Mouse (Mus musculus): Measurements from ENCODE around the gene Adm2. TPM values are rescaled to one million over a fixed set of nuclear protein-coding genes. Genes with fewer than 3 reads are reported as not detected.

Gene Adm2
- total RNA-seq, 2 experiments from 2014 or later: not detected

DNA sequence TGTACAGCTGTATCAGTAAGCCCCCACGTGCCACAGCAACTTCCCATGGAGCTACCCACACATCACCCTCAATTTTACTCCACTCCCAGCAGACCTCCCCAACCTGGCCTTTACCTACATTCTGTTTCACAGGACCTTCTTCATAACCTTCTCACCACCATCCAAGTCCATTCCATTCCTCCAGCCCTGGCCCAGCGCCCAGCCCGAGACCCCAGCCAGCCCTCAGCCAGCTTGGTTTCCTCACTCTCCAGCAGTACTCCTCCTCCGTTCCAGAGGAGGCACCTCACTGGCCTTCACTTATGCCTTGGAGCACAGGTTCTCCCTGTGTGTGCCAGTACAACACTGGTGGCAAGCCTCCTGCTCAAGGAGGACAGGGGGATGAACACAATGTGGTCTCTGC, 9.2 kb upstream of the Adm2 start:
- no peak for DNase-seq

GRCm38 (mm10) chr15:89314107-89314506, 8.4 kb upstream of the Adm2 start:
- no peak for DNase-seq

GRCm38 (mm10) chr15:89314511-89315189, 7.9 kb upstream of the Adm2 start:
- DNase-seq: peak; percentile 37

- DNase-seq: peak; percentile 99
These were observed 7.3 kb upstream of the Adm2 start, which contains the start of gene Sbf1 for GRCm38 (mm10) chr15:89315190-89315731. Gene Sbf1, minus strand, starts transcription at chr15:89315311.

- no peak for DNase-seq
These were observed 6.4 kb upstream of the Adm2 start for GRCm38 (mm10) chr15:89316146-89316545.

- DNase-seq: no peak
These were observed 1.3 kb upstream of the Adm2 start for GRCm38 (mm10) chr15:89321264-89321663.

DNA sequence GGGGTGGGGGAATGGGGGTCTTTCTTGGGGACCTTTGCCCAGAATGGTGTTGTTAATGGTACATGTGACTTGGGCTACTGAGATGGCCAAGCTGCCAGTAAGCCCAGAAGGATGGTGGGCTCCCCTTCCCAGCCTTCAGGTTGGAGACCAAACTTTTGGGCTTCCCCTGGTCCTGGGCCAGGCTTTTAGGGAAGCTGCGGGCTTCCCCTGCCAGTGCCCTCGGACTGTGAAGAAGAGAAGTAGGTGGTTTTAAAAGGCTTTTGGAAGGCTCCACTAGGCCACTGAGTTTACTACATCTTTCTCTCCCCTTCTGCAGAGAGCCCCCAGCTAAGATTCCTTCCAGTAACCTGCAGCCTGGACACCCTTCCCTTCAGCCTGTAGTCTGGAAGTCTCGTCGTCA, 1.1 kb downstream of the Adm2 start:
- no peak for DNase-seq

DNA sequence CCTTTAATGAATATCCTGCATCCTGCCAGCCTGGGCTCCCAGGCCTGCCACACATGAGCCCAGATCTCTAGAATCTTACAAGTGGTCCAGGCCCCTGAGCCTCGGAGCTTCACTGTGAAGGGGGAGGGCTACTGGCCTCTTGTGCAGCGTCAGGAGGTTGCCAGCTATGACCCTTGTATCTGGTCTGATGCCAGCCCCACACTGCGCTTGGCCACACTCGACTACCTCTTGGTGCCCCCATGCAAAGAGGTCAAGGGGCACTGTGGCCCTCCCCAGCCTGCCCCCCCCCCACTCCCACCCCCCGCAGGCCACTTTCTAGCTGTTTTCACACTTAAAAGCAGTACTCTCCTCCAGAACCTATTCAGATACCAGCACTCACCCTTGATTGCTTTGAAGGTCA, 3.9 kb downstream of the Adm2 start:
- DNase-seq: no peak

- DNase-seq: no peak
These were observed 11.8 kb downstream of the Adm2 start, which contains the start of gene Miox for GRCm38 (mm10) chr15:89334271-89334670. Gene Miox, plus strand, starts transcription at chr15:89334398.

GRCm38 (mm10) chr15:89334774-89335537, 12.4 kb downstream of the Adm2 start:
- DNase-seq: no peak

- no peak for DNase-seq
These were observed 13.9 kb downstream of the Adm2 start for GRCm38 (mm10) chr15:89336422-89336821.

- no peak for DNase-seq
These were observed 17.2 kb downstream of the Adm2 start for GRCm38 (mm10) chr15:89339696-89340095.

DNA sequence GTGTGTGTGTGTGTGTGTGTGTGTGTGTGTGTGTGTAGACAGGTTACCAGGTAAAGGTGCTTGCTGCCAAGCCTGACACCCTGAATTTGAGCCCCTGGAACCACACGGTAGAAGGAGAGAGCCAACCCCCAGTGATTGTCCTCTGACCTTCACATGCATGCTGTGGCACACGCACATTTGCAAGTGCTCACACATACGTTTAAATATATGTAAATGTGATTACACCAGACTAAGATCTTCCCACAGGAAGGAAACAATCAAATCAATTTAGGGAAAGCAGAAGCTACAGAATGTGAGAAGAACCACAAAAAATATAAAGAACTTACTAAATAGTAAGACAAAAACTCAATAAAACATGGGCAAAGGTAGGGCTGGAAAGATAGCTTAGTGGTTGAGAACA, 17.6 kb downstream of the Adm2 start:
- DNase-seq: no peak

DNA sequence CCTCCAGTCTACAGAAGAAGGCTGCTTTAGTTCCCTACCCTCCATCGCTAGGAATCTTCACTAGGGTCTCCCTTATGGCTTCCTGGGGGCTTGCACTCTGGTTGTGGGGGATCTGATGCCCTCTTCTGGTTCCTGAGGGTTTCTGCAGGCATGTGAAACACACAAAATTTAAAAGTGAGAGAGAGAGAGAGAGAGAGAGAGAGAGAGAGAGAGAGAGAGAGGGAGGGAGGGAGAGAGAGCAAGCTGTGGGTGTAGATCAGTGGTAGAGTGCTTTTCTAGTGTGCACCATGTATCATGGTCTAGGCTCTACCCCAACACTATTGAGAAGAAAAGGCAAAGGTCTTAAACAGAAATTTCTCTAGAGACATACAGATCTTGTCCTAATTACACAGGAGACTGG, 19.2 kb downstream of the Adm2 start:
- no peak for DNase-seq

GRCm38 (mm10) chr15:89343325-89343724, 20.8 kb downstream of the Adm2 start:
- DNase-seq: no peak

GRCm38 (mm10) chr15:89350447-89350846, 27.9 kb downstream of the Adm2 start:
- DNase-seq: no peak

DNA sequence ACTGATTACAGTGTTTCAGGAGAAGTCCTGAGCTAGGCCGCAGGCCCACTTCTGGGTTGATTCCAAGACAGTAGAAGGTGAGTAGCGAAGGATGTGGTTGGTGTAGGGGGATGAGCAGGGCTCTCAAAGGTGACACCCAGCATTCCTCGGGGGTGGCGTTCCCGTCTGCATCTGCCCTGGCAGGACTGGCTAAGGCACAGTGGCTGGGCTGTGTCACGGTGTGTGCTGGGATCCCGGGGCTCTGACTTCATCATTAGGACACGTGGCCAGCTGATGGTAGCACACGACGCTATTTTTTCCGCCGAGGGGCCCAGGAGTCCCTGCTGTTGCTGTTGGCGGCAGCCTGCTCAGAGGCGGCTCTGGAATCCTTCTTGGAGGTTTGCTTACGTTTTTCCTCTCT, 28.8 kb downstream of the Adm2 start:
- DNase-seq: no peak

DNA sequence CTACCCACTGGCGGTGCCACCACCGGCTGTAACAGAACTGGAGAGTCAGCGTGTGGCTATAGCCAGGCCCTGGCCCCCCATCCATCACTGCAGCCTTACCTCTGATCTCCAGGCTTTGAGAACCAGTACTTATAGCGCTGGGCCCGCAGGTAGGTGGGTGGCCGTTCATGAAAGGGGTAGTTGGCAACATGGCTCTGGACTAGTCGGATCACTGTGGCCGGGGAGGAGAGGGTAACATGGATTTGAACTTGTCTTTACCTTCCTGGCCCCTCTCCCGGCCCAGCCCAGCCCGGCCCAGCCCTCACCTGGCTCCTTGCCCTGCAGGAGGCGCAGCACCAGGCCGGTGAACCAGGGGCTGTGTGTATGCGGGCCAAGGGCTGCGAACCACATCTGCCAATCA, 29.5 kb downstream of the Adm2 start:
- no peak for DNase-seq

- peak; percentile 40 for DNase-seq
These were observed 30.3 kb downstream of the Adm2 start for GRCm38 (mm10) chr15:89352795-89353194.

DNA sequence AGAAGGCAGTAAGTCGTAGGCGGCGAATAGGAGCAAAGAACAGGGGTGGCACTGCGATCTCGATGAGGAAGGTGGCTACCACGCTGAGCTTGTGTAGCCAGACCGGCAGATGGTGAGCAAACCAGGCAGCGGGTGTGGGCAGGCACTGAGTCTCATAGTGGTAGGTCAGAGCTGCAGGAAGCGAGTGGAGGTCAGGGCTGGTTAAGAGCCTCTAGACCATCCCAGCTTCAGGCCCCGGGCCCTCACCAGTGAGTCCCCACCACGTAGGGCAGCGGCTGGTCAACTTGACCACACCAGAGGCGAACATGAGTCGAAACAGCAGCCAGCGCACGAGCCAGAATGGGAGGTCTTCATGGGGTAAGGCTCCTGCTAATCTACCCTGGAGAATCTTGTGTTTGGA, 31.3 kb downstream of the Adm2 start:
- DNase-seq: no peak

DNA sequence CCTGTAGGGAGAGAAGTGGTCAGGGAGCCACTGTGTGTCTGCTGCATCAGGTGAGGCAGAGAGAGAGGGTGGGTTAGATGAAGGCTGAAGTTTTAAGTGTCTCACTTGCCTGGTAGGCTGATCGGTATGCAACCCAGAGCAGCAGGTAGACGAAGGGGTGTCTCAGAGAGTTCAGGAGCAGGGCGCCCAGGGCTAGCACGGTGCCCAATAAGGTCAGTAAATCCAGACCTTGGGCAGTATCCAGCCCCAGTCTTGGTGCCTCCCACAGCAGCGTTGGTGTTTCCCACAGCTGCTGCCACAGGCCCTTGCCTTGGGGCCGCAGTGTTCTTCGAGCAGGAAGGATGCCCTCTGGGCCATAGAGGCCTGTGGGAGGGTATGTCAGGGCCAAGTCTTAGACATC, 31.9 kb downstream of the Adm2 start:
- DNase-seq: no peak

DNA sequence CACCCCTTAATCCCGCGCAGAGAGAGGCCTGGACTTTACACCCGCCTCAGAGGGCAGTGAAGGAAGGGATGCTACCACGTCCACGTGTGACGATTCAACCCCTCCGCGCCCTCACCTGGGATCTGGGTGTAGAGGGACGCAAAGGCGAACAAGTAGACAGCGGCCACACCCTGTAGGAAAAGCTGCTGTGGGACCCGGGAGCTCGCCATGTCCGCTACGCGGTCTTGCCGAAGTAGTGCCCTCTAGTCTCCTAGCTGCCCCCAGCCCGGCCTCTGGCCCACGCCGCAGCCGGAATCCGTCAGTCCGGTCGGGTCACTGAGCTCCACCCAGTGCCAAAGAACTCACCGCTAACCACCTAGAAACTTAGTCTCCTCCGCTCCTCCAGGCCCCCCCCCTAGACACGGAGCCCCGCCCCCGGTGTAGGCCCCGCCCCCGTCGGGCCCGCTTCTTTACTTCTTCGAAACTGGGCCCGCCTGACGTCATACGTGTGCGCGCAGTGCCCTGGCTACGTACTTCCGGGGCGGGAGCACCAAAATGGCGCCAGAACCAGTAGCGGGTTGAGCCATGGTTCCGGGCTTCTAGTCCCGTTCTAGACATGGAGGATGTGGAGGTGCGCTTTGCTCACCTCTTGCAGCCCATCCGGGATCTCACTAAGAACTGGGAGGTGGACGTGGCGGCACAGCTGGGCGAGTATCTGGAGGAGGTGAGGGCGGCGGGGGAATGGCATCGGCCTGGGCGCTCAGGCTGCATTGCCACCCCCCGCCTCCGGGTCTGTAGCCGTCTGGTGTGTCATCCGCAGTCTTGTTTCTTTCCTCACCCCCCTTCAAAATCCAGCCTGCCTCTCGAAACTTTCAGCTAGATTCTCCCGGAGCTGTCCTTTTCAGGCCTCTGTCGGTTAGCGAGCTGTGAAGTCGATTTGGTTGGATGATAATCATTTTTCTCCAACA, 33.0 kb downstream of the Adm2 start, which contains the start of the genes Lmf2 and Ncaph2:
Gene Lmf2, minus strand, starts transcription at position 419 of the 947 bp plus-strand sequence.
Gene Ncaph2, plus strand, starts transcription at position 479 of the 947 bp plus-strand sequence.
- peak; percentile 98 for DNase-seq
